Mouse (Mus musculus) C2C12 (cell line): Measurements from ENCODE around the gene 4933428M09Rik. TPM values are rescaled to one million over a fixed set of nuclear protein-coding genes. Genes with fewer than 3 reads are reported as not detected.
A peak's percentile ranks its signal among the peaks of the same experiment; 100 is the strongest.

ENCODE experiments used
- H3K27me3 ChIP-seq: one replicate; pipeline ENCODE4 v1.6.1; 2011; ENCODE audit not compliant: control insufficient read depth, insufficient read depth, insufficient read length
- H3K36me3 ChIP-seq: one replicate; pipeline ENCODE4 v1.6.1; 2011; ENCODE audit not compliant: control insufficient read depth, insufficient read depth
- H3K4me3 ChIP-seq: one replicate; pipeline ENCODE4 v1.5.1; 2011; ENCODE audit warnings: mild to moderate bottlenecking, control low read depth; ENCODE audit not compliant: poor library complexity, insufficient read depth, severe bottlenecking
- H3K79me2 ChIP-seq: one replicate; pipeline ENCODE4 v1.6.1; 2011; ENCODE audit not compliant: control insufficient read depth, insufficient read depth
- H3K79me3 ChIP-seq: one replicate; pipeline ENCODE4 v1.6.1; 2011; ENCODE audit warnings: low read depth, control low read depth
- H3ac ChIP-seq: one replicate; pipeline ENCODE3; 2011; ENCODE audit warnings: low read depth; ENCODE audit not compliant: control insufficient read depth, insufficient read length
- CEBPB ChIP-seq: IDR thresholded peaks from one replicate; pipeline ENCODE4 v1.6.1; 2011; ENCODE audit warnings: low read depth, mild to moderate bottlenecking, control low read depth, moderate library complexity
- CTCF ChIP-seq: IDR thresholded peaks from one replicate; pipeline ENCODE4 v1.5.1; 2011; ENCODE audit not compliant: control insufficient read depth, insufficient read depth, insufficient read length
- FOSL1 ChIP-seq: IDR thresholded peaks from one replicate; pipeline ENCODE4 v1.8.0; 2011; ENCODE audit warnings: mild to moderate bottlenecking, low read length; ENCODE audit not compliant: poor library complexity, insufficient read depth, severe bottlenecking
- MAX ChIP-seq: IDR thresholded peaks from one replicate; pipeline ENCODE4 v1.6.1; 2011; ENCODE audit warnings: mild to moderate bottlenecking, control low read depth
- MYOD1 ChIP-seq: IDR thresholded peaks from one replicate; pipeline ENCODE4 v1.6.1; 2011; ENCODE audit warnings: low read depth; ENCODE audit not compliant: control insufficient read depth, insufficient read length
- MYOG ChIP-seq: IDR thresholded peaks from one replicate; pipeline ENCODE4 v1.6.1; 2011; ENCODE audit not compliant: control insufficient read depth, insufficient read length; ENCODE audit errors: extremely low read depth
- USF1 ChIP-seq: IDR thresholded peaks from one replicate; pipeline ENCODE4 v1.6.1; 2011; ENCODE audit warnings: low read depth, mild to moderate bottlenecking, control low read depth, moderate library complexity
- polyA plus RNA-seq: library from polyadenylated mRNA; unstranded; fragments of >200 nt; fragmentation: generic; extraction: Trizol; gene quantifications from one replicate; pipeline ENCODE4 v1.2.1, GENCODE M21; 2012; ENCODE audit warnings: missing spikeins

Gene 4933428M09Rik
- polyA plus RNA-seq, 1 experiment: not detected

DNA sequence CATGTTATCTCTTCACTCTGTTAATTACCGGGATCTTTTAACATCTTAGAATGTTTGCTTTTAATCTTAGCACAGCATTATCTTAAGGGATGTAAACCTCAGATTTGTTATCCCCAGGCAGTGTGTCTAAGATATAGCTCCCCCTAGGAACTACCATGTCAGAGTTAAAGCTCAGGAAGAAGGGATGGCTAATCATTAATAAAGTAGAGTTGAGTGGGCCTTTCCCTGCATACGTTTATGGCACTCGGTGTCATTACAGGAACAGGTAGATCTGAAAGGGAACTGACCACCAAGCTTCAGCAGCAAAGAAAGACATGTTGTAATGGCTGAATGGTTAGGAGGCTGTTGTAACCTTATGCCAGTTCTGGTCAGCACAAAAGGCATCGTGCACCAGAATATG lies 35.7 kb downstream of the 4933428M09Rik start:
- Histone ChIP-seq H3K79me3 (no peaks in the 10 kb centered on the region), H3ac (no peak overlapping the region), H3K36me3 (no peaks in the 10 kb centered on the region), H3K79me2 (peaks cover 6% of the 10 kb centered on the region), H3K27me3 (no peaks in the 10 kb centered on the region), H3K4me3 (no peak overlapping the region)
- TF ChIP-seq MYOD1: no peak
- no peak for TF ChIP-seq MYOG
- TF ChIP-seq CEBPB: no peak
- TF ChIP-seq USF1: no peak
- TF ChIP-seq MAX: no peak
- no peak for TF ChIP-seq CTCF
- TF ChIP-seq FOSL1: no peak

DNA sequence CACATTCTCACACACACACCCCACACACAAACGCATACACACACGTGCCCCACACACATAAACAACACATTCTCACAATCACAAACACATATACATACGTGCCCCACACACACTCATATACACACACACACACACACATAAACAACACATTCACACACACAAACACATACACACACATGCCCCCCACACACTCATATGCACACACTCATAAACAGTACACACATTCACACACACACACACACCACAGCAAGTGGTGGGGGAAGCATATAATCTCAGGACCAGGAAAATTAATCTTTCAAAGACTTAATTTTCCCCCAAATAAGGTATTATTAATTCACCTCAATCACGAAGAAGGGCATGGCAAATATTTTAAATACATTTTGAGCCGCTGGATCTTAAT lies 37.4 kb downstream of the 4933428M09Rik start:
- H3K36me3 ChIP-seq: no peaks in the 10 kb centered on the region
- no peak overlapping the region for H3ac ChIP-seq
- H3K27me3 ChIP-seq: no peaks in the 10 kb centered on the region
- no peaks in the 10 kb centered on the region for H3K79me3 ChIP-seq
- no peak for TF ChIP-seq CTCF
- TF ChIP-seq MAX: no peak
- TF ChIP-seq MYOG: no peak
- no peak for TF ChIP-seq CEBPB
- TF ChIP-seq USF1: no peak
- no peak for TF ChIP-seq FOSL1
- no peak for TF ChIP-seq MYOD1
- H3K79me2 ChIP-seq: peaks cover 6% of the 10 kb centered on the region
- no peak overlapping the region for H3K4me3 ChIP-seq

DNA sequence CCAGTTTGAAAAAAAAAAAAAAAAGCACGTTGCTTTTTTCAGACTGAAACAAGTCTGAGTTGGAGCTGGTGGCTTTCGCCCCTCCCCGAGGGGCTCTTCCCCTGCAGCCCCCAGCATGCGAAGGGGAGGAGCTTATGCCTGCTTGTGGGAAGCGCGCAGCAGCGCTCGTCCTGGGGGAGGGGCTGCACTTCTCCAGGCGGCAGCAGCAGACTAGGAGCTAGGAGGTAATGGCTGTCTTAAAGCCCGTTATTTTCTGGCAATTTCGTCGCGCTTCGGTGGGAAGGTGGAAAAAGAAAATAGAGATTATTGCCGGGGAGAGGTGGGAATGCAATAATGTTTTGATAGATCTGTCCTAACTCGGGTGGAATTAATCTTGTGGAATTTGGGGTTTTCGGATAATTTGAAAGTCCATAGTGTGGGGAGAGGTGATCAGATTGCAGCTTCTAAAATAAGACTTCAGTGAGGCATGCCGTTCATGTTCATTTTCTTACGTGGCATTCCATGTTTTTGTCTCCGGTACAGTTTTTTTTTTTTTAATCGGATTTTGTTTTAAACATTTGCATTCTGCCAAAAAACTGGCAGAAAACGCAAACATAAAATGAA lies 38.1 kb downstream of the 4933428M09Rik start:
- Histone ChIP-seq H3K4me3 (peak overlapping the region; percentile 23), H3ac (peak overlapping the region; percentile 44), H3K36me3 (no peaks in the 10 kb centered on the region), H3K27me3 (no peaks in the 10 kb centered on the region), H3K79me2 (peaks cover 6% of the 10 kb centered on the region), H3K79me3 (no peaks in the 10 kb centered on the region)
- TF ChIP-seq MAX: no peak
- no peak for TF ChIP-seq CTCF
- TF ChIP-seq CEBPB: no peak
- no peak for TF ChIP-seq USF1
- TF ChIP-seq MYOG: no peak
- TF ChIP-seq FOSL1: no peak
- TF ChIP-seq MYOD1: no peak

- H3K27me3 ChIP-seq: no peaks in the 10 kb centered on the region
- no peak for TF ChIP-seq CTCF
Observed at GRCm38 (mm10) chrX:139217776-139218175, 38.7 kb downstream of the 4933428M09Rik start.

GRCm38 (mm10) chrX:139219017-139219416 lies 40.0 kb downstream of the 4933428M09Rik start:
- TF ChIP-seq MYOG (no peak), USF1 (no peak), CTCF (peak; percentile 15)
- no peak overlapping the region for H3ac ChIP-seq

More at GRCm38 (mm10) chrX:139217776-139218175, 38.7 kb downstream of the 4933428M09Rik start:
- Histone ChIP-seq H3ac (no peak overlapping the region), H3K4me3 (peak overlapping the region; percentile 23), H3K79me3 (no peaks in the 10 kb centered on the region), H3K36me3 (no peaks in the 10 kb centered on the region), H3K79me2 (peaks cover 6% of the 10 kb centered on the region)

DNA sequence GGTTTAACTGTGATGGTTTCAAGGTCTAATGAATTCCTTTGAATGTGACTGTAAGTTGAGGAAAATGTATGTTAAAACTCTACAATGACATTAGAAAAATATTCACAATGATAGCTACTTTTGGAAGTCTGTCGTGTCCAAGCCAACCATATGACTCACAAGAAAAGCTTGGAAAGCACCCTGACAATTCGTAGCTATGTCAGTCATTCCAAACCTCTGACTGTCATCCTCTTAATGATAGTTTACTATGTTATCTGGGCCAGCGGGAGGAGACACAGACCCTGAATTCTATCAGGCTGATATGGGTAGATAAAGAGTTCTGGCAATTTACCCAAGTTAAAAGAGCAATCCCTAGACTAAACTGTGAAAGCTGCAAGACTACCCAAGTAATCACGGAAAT lies 41.8 kb downstream of the 4933428M09Rik start:
- H3K36me3 ChIP-seq: no peaks in the 10 kb centered on the region
- no peak overlapping the region for H3ac ChIP-seq
- H3K4me3 ChIP-seq: no peak overlapping the region
- TF ChIP-seq FOSL1 (no peak), CEBPB (no peak), USF1 (no peak), MAX (no peak), MYOD1 (no peak), MYOG (no peak), CTCF (no peak)
- peaks cover 6% of the 10 kb centered on the region for H3K79me2 ChIP-seq
- no peaks in the 10 kb centered on the region for H3K79me3 ChIP-seq
- no peaks in the 10 kb centered on the region for H3K27me3 ChIP-seq

More at GRCm38 (mm10) chrX:139219017-139219416, 40.0 kb downstream of the 4933428M09Rik start:
- Histone ChIP-seq H3K79me2 (peaks cover 6% of the 10 kb centered on the region), H3K27me3 (no peaks in the 10 kb centered on the region), H3K79me3 (no peaks in the 10 kb centered on the region), H3K4me3 (no peak overlapping the region), H3K36me3 (no peaks in the 10 kb centered on the region)
